Mouse (Mus musculus) stomach, postnatal 0 days (tissue): ENCODE data around the gene Hip1r. TPM values are rescaled to one million over a fixed set of nuclear protein-coding genes. Genes with fewer than 3 reads are reported as not detected.
"Not testable (repeated sequence)": the region's sequence is repeated elsewhere in the genome, so short reads cannot be mapped to it uniquely, and the experiment has no call there.

Source experiments
- ATAC-seq: fragments of 200-750 bp; cut with Nextera tagmentation; 2 replicates; pipeline ENCODE4 v1.8.0; 2017; ENCODE audit not compliant: low FRiP score, low TSS enrichment
- DNase-seq: peaks from one replicate; pipeline ENCODE4 v3.0.0-alpha.2; 2016; ENCODE audit warnings: low spot score
- H3K27ac ChIP-seq: fragments of 300-500 bp; sonication (generic); replicated peaks from 2 replicates; pipeline ENCODE4 v1.5.1; 2014; ENCODE audit warnings: mild to moderate bottlenecking, control low read depth
- H3K27me3 ChIP-seq: fragments of 300-500 bp; sonication (generic); 2 replicates; pipeline ENCODE4 v1.6.1; 2014; ENCODE audit warnings: low read length; ENCODE audit not compliant: control insufficient read depth, insufficient read depth
- H3K36me3 ChIP-seq: fragments of 300-500 bp; sonication (generic); 2 replicates; pipeline ENCODE4 v1.6.1; 2014; ENCODE audit warnings: low read length, mixed read lengths; ENCODE audit not compliant: control insufficient read depth, insufficient read depth
- H3K4me1 ChIP-seq: fragments of 300-500 bp; sonication (generic); replicated peaks from 2 replicates; pipeline ENCODE4 v1.6.1; 2014; ENCODE audit warnings: antibody characterized with exemption; ENCODE audit not compliant: control insufficient read depth, insufficient read depth
- H3K4me2 ChIP-seq: fragments of 300-500 bp; sonication (generic); replicated peaks from 2 replicates; pipeline ENCODE4 v1.6.1; 2014; ENCODE audit warnings: low read depth, mild to moderate bottlenecking, control low read depth, moderate library complexity
- H3K4me3 ChIP-seq: fragments of 300-500 bp; sonication (generic); 2 replicates; pipeline ENCODE4 v1.5.1; 2014; ENCODE audit warnings: low read depth, low read length, control low read depth
- H3K9ac ChIP-seq: fragments of 300-500 bp; sonication (generic); 2 replicates; pipeline ENCODE4 v1.6.1; 2014; ENCODE audit warnings: mild to moderate bottlenecking, low read length, control low read depth, mixed read lengths
- H3K9me3 ChIP-seq: fragments of 300-500 bp; sonication (generic); 2 replicates; pipeline ENCODE4 v1.6.1; 2016; ENCODE audit warnings: low read length; ENCODE audit not compliant: control insufficient read depth
- CTCF ChIP-seq: IDR thresholded peaks from 2 replicates; pipeline ENCODE4 v1.5.1; 2016; ENCODE audit warnings: antibody characterized with exemption, low read depth, mild to moderate bottlenecking, moderate library complexity
- EP300 ChIP-seq: optimal IDR thresholded peaks from 2 replicates; pipeline ENCODE3; 2016; ENCODE audit warnings: antibody characterized with exemption
- WGBS: fragments of 180-500 bp; shearing (Covaris S2); extraction: QIAGEN DNeasy Blood & Tissue Kit; methylation state at CpG from one replicate; pipeline ENCODE4 v1.1.7; 2014; 5-methylcytosine and 5-hydroxymethylcytosine counted together
- microRNA-seq: library from miRNA; unstranded; fragments of <30 nt; microRNA quantifications from one replicate; pipeline ENCODE4, GENCODE M21; 2016
- polyA plus RNA-seq: library from polyadenylated mRNA; unstranded; fragments of >200 nt; fragmentation: Nextera tagmentation; extraction: Ambion mirVana; gene quantifications from 2 replicates; pipeline ENCODE4 v1.2.1, GENCODE M21; 2015

The Hip1r gene
- polyA plus RNA-seq, 1 experiment from 2014 or later = 31.2 TPM

GRCm38 (mm10) chr5:124046741-124047401 is 73.4 kb downstream of the Hip1r start:
- ATAC-seq (peak; percentile 98), DNase-seq (peak; percentile 90)
- H3K4me2 ChIP-seq = no peak overlapping the region
- WGBS = 50% methylated on average over 7 of the region's 7 CpGs
- H3K36me3 ChIP-seq = no peaks in the 10 kb centered on the region
- peak overlapping the region; percentile 96 for H3K27ac ChIP-seq
- 0 out of 2 replicates have a peak, but pooled peaks cover 2% of the 10 kb centered on the region for H3K4me1 ChIP-seq
- TF ChIP-seq CTCF (peak; percentile 31), EP300 (peak; percentile 95)
- no peak overlapping the region for H3K4me3 ChIP-seq
- H3K9me3 ChIP-seq = no peaks in the 10 kb centered on the region
- no peaks in the 10 kb centered on the region for H3K27me3 ChIP-seq
- H3K9ac ChIP-seq = 0 out of 2 replicates have a peak overlapping the region, but pooled peaks have one; percentile 18

GRCm38 (mm10) chr5:124049249-124050045 is 76.0 kb downstream of the Hip1r start:
- H3K27ac ChIP-seq = peak overlapping the region; percentile 90
- H3K27me3 ChIP-seq = no peaks in the 10 kb centered on the region
- H3K36me3 ChIP-seq = no peaks in the 10 kb centered on the region
- no peak overlapping the region for H3K4me3 ChIP-seq
- ATAC-seq = no peak
- WGBS = 51% methylated on average over 15 of the region's 15 CpGs
- no peaks in the 10 kb centered on the region for H3K4me1 ChIP-seq
- DNase-seq = no peak
- H3K9ac ChIP-seq = peak overlapping the region; percentile 47; the same call in 1 of the 2 replicates
- no peak for TF ChIP-seq CTCF
- TF ChIP-seq EP300 = no peak
- H3K4me2 ChIP-seq = no peak overlapping the region
- H3K9me3 ChIP-seq = no peaks in the 10 kb centered on the region

DNA sequence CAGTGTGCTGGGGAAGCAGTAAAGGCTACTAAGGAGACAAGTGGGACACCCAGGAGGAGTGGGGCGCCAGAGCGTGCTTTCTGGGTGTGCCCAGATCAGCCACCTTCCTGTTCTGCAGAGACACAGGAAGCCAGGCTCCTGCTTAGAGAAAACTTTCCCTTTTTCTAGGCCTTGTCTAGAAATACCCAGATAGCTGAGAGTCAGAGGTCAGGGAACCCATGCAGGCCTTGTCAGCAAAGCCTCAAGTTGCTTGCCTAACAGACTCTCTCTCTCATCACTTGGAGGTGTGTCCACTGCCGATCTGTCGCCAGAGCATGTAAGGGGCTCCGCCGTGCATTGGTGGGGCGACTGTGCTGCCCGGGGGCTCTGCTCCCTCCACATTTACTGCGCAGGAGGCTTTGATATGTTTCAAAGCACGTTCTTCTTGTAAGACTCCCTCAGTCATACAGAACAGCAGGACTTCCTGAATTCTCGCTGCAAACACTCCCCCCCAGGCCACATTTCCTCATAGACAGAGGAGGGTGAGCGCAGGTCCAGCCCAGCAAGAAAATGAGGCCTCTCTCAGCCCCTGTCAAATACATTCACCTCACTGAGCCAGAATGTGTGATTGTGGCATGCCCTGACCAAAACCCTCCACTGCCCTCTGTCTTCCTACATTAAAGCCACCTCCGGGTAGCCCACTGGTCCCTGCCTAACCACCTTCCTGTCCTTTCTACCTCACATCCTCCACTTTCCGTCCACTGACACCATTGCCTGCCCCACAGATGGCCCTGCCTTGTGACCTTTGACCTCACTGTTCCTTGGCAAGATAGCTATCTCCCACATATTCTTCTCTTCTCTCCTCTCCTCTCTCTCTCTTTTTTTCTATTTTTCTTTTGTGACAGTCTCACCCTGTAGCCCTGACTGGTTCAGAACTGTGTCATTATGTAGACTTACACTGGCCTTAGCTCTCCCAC is 76.9 kb downstream of the Hip1r start:
- Histone ChIP-seq H3K27ac (peak overlapping the region; percentile 90), H3K36me3 (no peaks in the 10 kb centered on the region), H3K4me3 (no peak overlapping the region), H3K9ac (peak overlapping the region; percentile 47), H3K27me3 (no peaks in the 10 kb centered on the region), H3K9me3 (no peaks in the 10 kb centered on the region), H3K4me2 (no peak overlapping the region), H3K4me1 (no peaks in the 10 kb centered on the region)
- DNase-seq = peak; percentile 47
- no peak for ATAC-seq
- TF ChIP-seq CTCF (peak; percentile 43), EP300 (no peak)
- 52% methylated on average over 14 of the region's 14 CpGs for WGBS

DNA sequence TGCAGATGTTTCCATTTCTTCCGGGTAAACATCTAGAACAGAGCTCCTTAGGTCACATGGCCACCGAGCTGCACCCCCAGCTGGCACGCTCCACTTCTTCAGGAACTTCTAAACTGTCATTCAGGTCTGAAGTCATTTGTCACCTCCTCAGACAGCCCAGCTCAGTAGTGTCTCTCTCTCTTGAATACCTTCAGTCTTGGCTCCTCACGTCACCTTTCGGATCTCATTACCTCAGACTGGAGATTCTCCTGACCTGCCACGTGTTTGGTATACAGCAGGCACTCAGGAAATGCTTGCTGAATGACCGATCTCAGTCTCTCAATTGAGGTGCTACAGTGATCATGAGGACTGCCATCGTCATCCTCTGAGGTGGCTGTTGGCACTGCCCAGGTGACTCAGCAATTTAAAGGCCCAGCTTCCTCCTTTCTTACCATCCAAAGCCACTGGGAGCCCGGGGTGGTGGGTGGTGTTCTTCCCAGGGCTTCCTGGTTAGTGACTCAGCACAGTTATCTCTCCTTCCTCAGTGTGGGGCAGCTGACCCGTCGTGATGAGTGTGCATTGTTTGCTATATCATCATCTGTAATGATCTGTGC is 78.6 kb downstream of the Hip1r start:
- Histone ChIP-seq H3K9ac (no peak overlapping the region), H3K4me3 (no peak overlapping the region), H3K36me3 (no peaks in the 10 kb centered on the region), H3K4me2 (no peak overlapping the region), H3K27ac (peak overlapping the region; percentile 45; the same call in 1 of the 2 replicates), H3K27me3 (no peaks in the 10 kb centered on the region), H3K4me1 (no peaks in the 10 kb centered on the region), H3K9me3 (no peaks in the 10 kb centered on the region)
- WGBS = 60% methylated on average over 11 of the region's 11 CpGs
- ATAC-seq = peak; percentile 86
- TF ChIP-seq CTCF (no peak), EP300 (no peak)
- peak; percentile 71 for DNase-seq

- H3K4me2 ChIP-seq, H3K4me3 ChIP-seq, H3K9me3 ChIP-seq, H3K4me1 ChIP-seq, DNase-seq, H3K27ac ChIP-seq, H3K9ac ChIP-seq, H3K36me3 ChIP-seq, ATAC-seq, H3K27me3 ChIP-seq: not testable (repeated sequence)
- 81% methylated on average over 7 of the region's 7 CpGs for WGBS
Measured at GRCm38 (mm10) chr5:124052641-124053040, 79.2 kb downstream of the Hip1r start.

Small RNA genes lying within 50 kb of the gene (microRNA-seq; reads per million reads assigned to microRNA genes)
- gene Mir7032 = not detected

Other genes with a start within 250 kb of the Hip1r start
- gene Rsrc2, start 224.2 kb upstream of the Hip1r start, polyA plus RNA-seq = 59.5 and 67.8 TPM in 2 replicates
- gene Kntc1, start 223.9 kb upstream of the Hip1r start, polyA plus RNA-seq = 3.9 and 4.9 TPM in 2 replicates
- 24.0 and 26.8 TPM in 2 replicates for gene Hcar2, start 108.1 kb upstream of the Hip1r start, polyA plus RNA-seq
- gene Hcar1, start 93.6 kb upstream of the Hip1r start, polyA plus RNA-seq = 4.9 and 6.0 TPM in 2 replicates
- gene Denr, start 66.5 kb upstream of the Hip1r start, polyA plus RNA-seq = 107 and 122 TPM in 2 replicates
- gene Gm43518, start 46.2 kb upstream of the Hip1r start, polyA plus RNA-seq = 0.56 and 0.91 TPM in 2 replicates
- gene Ccdc62, start 42.9 kb upstream of the Hip1r start, polyA plus RNA-seq = 5.4 TPM in 2 replicates
- 31.0 and 35.8 TPM in 2 replicates for gene Vps37b, start 58.6 kb downstream of the Hip1r start, polyA plus RNA-seq
- gene Abcb9, start 122.2 kb downstream of the Hip1r start, polyA plus RNA-seq = 7.7 and 8.2 TPM in 2 replicates
- gene Ogfod2, start 138.7 kb downstream of the Hip1r start, polyA plus RNA-seq = 19.0 and 21.0 TPM in 2 replicates
- 77.1 and 78.9 TPM in 2 replicates for gene Arl6ip4, start 142.5 kb downstream of the Hip1r start, polyA plus RNA-seq